Comparison of ENCODE assay signal across 8 mouse cellular contexts in genomic region chr16:30513050-30514024, GRCm38 (mm10). TPM values are rescaled to one million over a fixed set of nuclear protein-coding genes. Genes with fewer than 3 reads are reported as not detected.
DNase-seq lines count a peak whose midpoint lies in the region; ATAC-seq and TF ChIP-seq lines count a peak whose summit lies in the region.

No protein-coding gene starts in this region.

- H3K9ac ChIP-seq in embryonic facial prominence, embryonic 15.5 days, result no peak overlapping the region
- H3K9ac ChIP-seq in kidney, postnatal 0 days (ENCODE audit: low read depth, low read length), result no peak overlapping the region

- 0 out of 2 replicates have a peak, but pooled peaks have one; percentile 5 for ATAC-seq in embryonic facial prominence, embryonic 15.5 days (ENCODE audit: insufficient number of reproducible peaks, low FRiP score, low TSS enrichment, low read depth)
- ATAC-seq in kidney, postnatal 0 days (replicated peaks; ENCODE audit: low FRiP score, low read depth), result peak; percentile 75

- H3K27ac ChIP-seq in embryonic facial prominence, embryonic 15.5 days (replicated peaks), result peak overlapping the region; percentile 35; the same call in 1 of the 2 replicates
- peak overlapping the region; percentile 77 for H3K27ac ChIP-seq in kidney, postnatal 0 days

- no peaks in the 10 kb centered on the region; the same call in 1 of the 2 replicates for H3K36me3 ChIP-seq in embryonic facial prominence, embryonic 15.5 days
- H3K36me3 ChIP-seq in kidney, postnatal 0 days (ENCODE audit: insufficient read depth, low read length), result no peaks in the 10 kb centered on the region

- H3K4me3 ChIP-seq in embryonic facial prominence, embryonic 15.5 days (replicated peaks), result no peak overlapping the region
- no peak overlapping the region for H3K4me3 ChIP-seq in kidney, postnatal 0 days (replicated peaks; ENCODE audit: low read depth, low read length)

- no peaks in the 10 kb centered on the region for H3K9me3 ChIP-seq in embryonic facial prominence, embryonic 15.5 days (replicated peaks)
- H3K9me3 ChIP-seq in kidney, postnatal 0 days (replicated peaks; ENCODE audit: low read length), result no peaks in the 10 kb centered on the region

- DNase-seq in adrenal gland, adult (ENCODE audit: inconsistent age in 2 of 2, low spot score in 1 of 2), result peak; percentile 87 to 90
- DNase-seq in adrenal gland, postnatal 4 days (ENCODE audit: low spot score in 2 of 2), result no peak
- DNase-seq in lung, adult 18-20 months, result peak; percentile 42 to 68
- DNase-seq in lung, postnatal 25 days (ENCODE audit: low spot score), result no peak
- peak; percentile 66 for DNase-seq in kidney, postnatal 0 days (ENCODE audit: low spot score)
- DNase-seq in thymus, adult 18-20 months, result no peak
- no peak for DNase-seq in thymus, postnatal 14 days

- H3K4me2 ChIP-seq in embryonic facial prominence, embryonic 15.5 days (replicated peaks), result no peak overlapping the region
- H3K4me2 ChIP-seq in kidney, postnatal 0 days (ENCODE audit: low read length), result no peak overlapping the region

- H3K27me3 ChIP-seq in embryonic facial prominence, embryonic 15.5 days, result no peaks in the 10 kb centered on the region
- H3K27me3 ChIP-seq in kidney, postnatal 0 days (ENCODE audit: insufficient read depth, low read length), result no peaks in the 10 kb centered on the region

- H3K4me1 ChIP-seq in embryonic facial prominence, embryonic 15.5 days, result peaks cover 36% of the 10 kb centered on the region
- peaks cover 34% of the 10 kb centered on the region for H3K4me1 ChIP-seq in kidney, postnatal 0 days (replicated peaks; ENCODE audit: insufficient read depth, low read length)

- TF ChIP-seq CTCF in kidney, postnatal 0 days (IDR thresholded peaks at IDR 0.05; ENCODE audit: low read depth), result no peak

- 59% methylated on average over 20 of the region's 20 CpGs for WGBS in embryonic facial prominence, embryonic 15.5 days
- WGBS in kidney, postnatal 0 days, result 37% methylated on average over 20 of the region's 20 CpGs

RNA-seq across cellular contexts. Expression of gene Tmem44, which starts 37.3 kb away (rescaled TPM):
- 10 to 100 TPM; 11.0 to 11.7 TPM for total RNA-seq in adrenal gland, postnatal 4 days (2021)
- polyA plus RNA-seq in embryonic facial prominence, embryonic 15.5 days (2015; fragmentation: Nextera tagmentation; extraction: Ambion mirVana), result 18.6 and 19.1 TPM in 2 replicates
- 13.4 and 13.8 TPM in 2 replicates for polyA plus RNA-seq in kidney, postnatal 0 days (2015; fragmentation: Nextera tagmentation; extraction: Ambion mirVana)

Comparison
In these comparisons a context has a peak if more than half of its experiments do, and no peak if none do; other contexts are left out.
1. DNase-seq: peak in adrenal gland, adult (2 of 2), lung, adult 18-20 months (2 of 2) and kidney, postnatal 0 days (single experiment); none in adrenal gland, postnatal 4 days (0 of 2), lung, postnatal 25 days (single experiment), thymus, adult 18-20 months (0 of 2) and thymus, postnatal 14 days (single experiment).